Mouse (Mus musculus): ENCODE results near the gene Riok2.
"Not testable (repeated sequence)": the region's sequence is repeated elsewhere in the genome, so short reads cannot be mapped to it uniquely, and the experiment has no call there.

The Riok2 gene

GRCm38 (mm10) chr17:17373918-17374910 lies at the start of gene Riok2:
Riok2 (plus strand) TSS chr17:17374309.
- peak; percentile 96 for DNase-seq (ENCODE audit: low spot score)

DNA sequence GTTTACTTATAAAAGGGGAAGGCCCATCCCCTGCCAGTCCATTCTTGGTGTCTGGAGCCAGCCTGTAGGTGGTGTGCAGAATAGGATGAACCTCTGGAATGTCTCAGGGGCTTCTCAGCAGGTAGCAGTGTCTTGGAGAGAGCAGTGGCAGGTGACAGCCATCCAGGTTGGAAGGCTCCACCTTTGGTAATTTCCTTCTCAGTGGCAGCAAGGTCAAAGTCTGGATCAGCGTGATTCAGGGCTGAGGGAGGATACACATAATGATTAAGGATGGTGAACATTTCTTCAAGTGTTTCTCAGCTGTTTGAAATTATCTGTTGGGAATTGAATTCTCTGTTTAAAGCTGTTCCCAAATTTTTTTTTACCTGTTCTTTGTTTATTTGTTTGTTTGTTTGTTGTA lies 48.1 kb upstream of the Riok2 start:
- DNase-seq (ENCODE audit: low spot score): not testable (repeated sequence)

DNA sequence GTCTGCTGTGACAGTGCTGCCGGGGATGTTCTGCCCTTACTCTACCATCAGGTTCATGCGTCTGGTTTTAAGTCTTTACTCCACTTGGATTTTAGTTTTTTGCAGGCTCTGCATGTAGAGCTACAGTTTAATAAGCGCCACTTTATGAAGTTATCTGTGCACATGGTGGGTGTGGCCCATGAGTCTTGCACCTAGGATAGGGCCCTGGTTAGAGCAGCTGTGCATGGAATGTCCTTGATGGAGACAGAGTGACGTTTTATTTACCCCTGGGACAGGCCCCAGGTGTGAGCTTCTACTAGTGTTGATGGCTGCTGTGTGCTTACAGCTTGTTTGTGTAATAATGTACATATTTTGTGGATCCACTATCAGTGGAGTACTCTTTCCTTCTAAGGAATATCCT lies 47.5 kb upstream of the Riok2 start:
- DNase-seq (ENCODE audit: low spot score): no peak

DNA sequence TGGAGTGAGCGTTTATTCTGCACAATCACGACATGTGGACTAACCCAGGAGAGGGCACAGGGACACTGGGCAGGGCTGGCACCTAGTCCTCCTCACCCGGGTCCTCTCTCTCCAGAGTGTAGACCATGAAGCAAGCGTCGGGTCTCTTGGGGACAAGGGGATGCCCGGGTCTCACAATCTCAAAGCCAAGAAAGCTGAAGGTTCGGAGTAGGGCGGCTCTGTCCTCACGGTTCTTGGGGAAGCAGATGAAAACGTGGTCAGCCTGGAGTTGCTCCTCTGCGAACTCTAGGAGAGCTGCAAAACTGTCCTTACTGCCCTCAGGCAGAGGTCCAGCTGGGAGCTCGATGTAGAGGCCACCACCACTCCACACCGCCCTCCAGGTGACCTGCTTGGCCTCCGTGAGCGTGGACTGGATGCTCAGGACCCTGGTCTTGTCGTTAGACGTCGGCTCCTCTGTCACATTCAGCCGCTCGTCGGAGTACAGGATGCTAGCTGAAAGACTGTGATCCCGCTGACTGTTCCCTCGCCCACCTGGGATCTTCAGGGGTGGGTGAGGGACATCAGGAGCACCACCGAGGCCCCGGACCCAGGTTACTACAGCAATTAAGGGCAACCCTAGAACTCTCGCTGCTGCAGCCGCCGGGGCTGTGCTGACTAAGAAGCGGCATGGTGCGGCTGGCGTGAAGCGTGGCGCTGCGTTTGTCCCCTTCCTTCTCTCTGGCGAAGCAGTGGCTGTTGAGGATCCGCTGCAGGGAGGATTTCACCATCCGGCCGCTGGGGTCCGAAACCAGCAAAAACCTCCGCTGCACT lies 28.5 kb upstream of the Riok2 start:
- DNase-seq (ENCODE audit: low spot score): not testable (repeated sequence)

DNA sequence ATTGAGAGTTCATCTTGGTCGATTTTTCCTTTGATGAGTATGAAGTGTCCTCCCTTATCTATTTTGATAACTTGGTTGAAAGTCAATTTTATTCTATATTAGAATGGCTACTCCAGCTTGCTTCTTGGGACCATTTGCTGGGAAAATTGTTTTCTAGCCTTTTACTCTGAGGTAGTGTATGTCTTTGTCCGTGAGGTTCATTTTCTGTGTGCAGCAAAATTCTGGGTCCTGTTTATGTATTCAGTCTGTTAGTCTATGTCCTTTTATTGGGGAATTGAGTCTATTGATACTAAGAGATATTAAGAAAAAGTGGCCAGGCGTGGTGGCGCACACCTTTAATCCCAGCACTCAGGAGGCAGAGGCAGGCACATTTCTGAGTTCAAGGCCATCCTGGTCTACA lies 27.8 kb upstream of the Riok2 start:
- not testable (repeated sequence) for DNase-seq (ENCODE audit: low spot score)

- no peak for DNase-seq (ENCODE audit: low spot score)
Observed at GRCm38 (mm10) chr17:17373550-17373917, 575 bp upstream of the Riok2 start.

DNA sequence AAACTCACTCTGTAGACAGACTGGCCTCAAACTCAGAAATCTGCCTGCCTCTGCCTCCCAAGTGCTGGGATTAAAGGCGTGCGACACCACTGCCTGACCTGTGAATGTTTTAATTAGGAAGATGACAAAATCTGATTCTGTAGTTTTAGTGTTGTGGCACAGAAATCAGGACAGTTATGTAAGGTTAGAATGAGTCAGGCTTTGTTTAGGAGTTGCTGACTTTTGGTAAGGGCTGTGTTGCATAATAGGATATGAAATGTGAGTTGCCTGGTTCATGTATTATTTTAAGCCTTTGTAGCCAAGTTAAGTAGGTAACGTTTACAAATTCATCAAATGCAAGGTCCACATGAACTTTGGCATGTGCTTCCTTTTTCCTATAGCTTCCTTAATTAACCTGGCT lies 1.5 kb downstream of the Riok2 start:
- no peak for DNase-seq (ENCODE audit: low spot score)

GRCm38 (mm10) chr17:17383703-17384102 lies 9.6 kb downstream of the Riok2 start:
- DNase-seq (ENCODE audit: low spot score): no peak

- no peak for DNase-seq (ENCODE audit: low spot score)
Observed at GRCm38 (mm10) chr17:17384502-17384901, 10.4 kb downstream of the Riok2 start.

GRCm38 (mm10) chr17:17386117-17386516 lies 12.0 kb downstream of the Riok2 start:
- DNase-seq (ENCODE audit: low spot score): no peak

GRCm38 (mm10) chr17:17391823-17392222 lies 17.7 kb downstream of the Riok2 start:
- no peak for DNase-seq (ENCODE audit: low spot score)

GRCm38 (mm10) chr17:17392863-17393262 lies 18.8 kb downstream of the Riok2 start:
- DNase-seq (ENCODE audit: low spot score): no peak

DNA sequence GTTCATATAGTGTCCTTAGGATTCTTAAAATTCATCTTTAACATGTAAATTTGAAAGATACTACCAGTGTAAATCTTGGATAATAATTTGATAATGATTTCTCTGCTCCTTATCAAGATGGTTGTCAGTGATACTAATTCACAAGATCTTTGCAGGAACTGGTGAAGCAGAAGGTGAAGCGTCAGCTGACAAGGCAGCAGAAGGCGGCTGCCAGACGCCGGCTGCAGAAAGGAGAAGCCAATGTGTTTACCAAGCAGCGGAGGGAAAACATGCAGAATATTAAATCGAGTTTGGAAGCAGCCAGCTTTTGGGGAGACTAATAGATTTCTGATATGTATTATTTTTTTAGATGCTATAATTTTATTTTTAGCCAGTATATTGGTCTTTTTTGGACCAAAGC lies 19.2 kb downstream of the Riok2 start:
- DNase-seq (ENCODE audit: low spot score): peak; percentile 51

GRCm38 (mm10) chr17:17394336-17394735 lies 20.2 kb downstream of the Riok2 start:
- peak; percentile 90 for DNase-seq (ENCODE audit: low spot score)

- DNase-seq (ENCODE audit: low spot score): no peak
Observed at GRCm38 (mm10) chr17:17396869-17397268, 22.8 kb downstream of the Riok2 start.

DNA sequence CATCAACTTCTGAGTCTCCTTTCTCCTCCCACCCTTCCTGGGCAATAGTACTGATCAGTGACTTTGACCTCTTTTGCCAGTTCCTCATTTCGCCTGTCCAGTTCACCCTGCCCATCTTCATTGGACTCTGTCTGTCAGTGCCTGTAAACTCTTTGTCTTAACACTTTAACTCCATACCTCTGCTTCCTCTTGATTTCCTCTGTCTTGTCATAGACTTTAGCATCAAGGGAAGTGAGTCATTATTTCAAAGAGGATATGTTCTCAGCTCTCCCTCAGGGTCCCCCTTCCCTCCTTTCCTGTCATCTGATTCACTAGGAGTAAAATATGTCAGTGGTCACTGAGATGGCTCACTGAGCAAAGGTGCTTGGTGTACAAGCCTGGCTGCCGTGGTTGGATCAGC lies 24.6 kb downstream of the Riok2 start:
- DNase-seq (ENCODE audit: low spot score): no peak

DNA sequence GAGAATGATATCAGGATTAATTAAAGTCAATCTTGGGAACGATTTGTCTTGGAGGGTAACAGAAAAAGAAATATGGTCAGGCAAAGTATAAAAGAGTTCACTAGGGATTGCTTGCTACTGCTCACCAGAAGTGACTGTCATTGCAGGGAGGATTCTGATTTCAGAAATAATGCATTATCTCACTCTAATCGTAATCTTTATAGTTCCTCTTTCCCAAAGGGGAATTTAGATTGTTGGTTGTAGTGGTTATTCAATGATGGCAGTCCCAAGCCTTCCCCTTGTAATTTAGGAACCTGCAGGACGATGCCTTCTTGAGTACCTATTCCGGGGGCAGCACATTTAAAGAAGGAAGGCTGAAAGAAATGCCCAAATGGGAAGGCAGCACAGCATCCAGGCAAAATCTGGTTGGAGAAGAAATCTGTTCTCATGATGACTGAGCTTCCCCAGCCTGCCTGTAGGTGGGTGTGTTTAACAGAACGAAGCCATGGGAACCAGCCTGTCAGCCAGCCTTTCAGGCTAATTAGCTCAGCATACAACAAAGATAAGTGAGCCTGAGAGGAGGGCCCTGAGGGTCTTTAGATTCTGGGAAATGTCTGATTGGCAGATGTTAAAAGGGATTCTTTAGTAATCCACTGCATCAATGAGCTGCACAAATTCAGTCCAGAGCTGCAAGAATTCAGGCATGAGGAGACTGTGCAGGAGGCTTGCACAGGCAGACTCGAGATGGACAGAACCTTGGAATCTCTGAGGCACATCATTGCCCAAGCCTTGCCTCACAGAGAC lies 28.3 kb downstream of the Riok2 start, which contains the start of gene Lix1:
TSS of gene Lix1 (plus strand) at position 451 of the 783 bp plus-strand sequence.
- DNase-seq (ENCODE audit: low spot score): peak; percentile 81

- no peak for DNase-seq (ENCODE audit: low spot score)
Observed at GRCm38 (mm10) chr17:17403038-17403437, 28.9 kb downstream of the Riok2 start.

DNA sequence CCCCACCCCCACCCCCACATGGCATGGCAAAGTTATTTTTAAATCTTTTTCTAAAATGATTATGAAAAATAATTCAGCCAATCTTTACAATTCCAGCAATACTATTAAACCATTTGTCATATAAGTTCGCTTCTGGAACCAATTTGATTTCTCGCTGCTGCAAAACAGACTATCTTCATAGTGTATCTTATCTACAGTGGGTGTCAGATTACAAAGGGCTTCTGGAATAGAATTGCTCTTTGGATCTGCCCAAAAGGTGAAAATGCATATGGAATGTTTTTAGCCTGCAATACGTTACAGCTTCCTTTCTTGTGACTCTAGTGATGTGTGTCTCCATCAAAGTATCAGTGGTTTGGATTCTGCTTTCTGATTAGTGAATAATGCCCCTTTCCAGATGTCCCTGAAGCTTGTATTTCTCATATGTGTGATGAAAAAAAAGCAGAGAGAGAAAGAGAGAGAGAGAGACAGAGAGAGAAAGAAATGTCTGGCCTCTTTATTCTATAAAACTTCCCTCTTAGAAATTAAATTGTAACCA lies 29.5 kb downstream of the Riok2 start:
- no peak for DNase-seq (ENCODE audit: low spot score)

DNA sequence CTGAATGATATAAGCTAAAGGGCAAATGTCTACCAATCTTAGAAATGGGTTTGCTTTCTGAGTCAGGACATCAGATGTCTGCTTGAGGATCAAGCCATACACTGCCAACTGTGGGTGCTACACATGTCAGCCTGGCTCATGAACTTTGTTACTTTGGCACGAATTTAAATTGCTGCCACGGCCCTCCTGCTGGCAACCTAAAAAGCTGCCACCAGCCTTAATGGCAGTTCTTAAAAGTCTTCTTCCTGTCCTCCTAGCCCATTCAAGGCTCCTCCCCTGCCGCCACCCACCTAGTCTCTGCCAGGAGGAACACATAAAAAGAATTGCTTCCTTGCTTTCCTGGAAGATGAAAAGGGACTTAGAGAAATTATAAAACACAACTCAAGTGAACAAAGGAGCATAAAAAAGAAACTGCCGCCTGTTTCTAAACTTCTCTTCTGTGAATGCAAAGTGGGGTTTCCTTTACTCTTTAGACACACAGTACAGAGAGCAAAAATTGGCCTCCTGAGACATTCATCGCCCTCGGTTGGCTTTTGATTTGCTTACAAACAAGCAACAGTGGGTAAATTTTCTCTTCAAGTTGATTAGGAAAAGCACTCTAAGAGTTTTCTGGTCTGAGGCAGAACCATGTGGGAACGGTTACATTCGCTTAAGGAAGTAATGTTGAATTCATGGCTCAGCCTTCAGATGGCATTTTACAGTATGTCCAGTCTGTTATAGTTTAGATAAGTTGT lies 30.9 kb downstream of the Riok2 start:
- DNase-seq (ENCODE audit: low spot score): no peak

DNA sequence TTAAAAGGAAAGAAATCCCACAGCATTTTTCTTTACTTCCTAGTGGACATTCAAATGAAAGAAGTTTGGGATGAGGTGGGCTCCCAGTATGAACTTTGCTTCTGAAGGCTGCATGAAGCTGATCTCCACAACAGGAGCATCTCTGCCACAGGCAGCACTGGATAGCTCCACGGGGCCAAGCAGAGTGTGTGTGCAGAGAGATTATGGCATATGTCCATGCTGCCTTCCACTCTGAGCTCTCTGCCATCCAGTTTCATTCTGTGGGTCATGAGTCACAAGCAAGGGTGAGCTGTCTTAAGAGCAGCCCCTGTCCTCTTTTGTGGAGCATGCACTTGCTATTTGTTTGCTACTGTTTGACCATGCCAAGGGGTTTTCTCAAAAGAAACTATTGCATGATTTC lies 31.5 kb downstream of the Riok2 start:
- DNase-seq (ENCODE audit: low spot score): no peak

All from layer of hippocampus, adult 11-12 months (tissue).